Mouse (Mus musculus) ES-E14 (cell line): ENCODE data around the gene Abcc3. TPM values are rescaled to one million over a fixed set of nuclear protein-coding genes. Genes with fewer than 3 reads are reported as not detected.

Experiments used
- DNase-seq: peaks from one replicate; pipeline ENCODE4 v3.0.0-alpha.2; 2013; ENCODE audit warnings: low read depth, low spot score
- H3K27ac ChIP-seq: 2 replicates; pipeline ENCODE4 v1.5.1; 2012; ENCODE audit warnings: low read depth, mild to moderate bottlenecking, low read length, moderate library complexity, mixed read lengths; ENCODE audit not compliant: poor library complexity, insufficient read depth, severe bottlenecking
- H3K36me3 ChIP-seq: 2 replicates; pipeline ENCODE4 v1.6.1; 2012; ENCODE audit warnings: mild to moderate bottlenecking, low read length, moderate library complexity, mixed read lengths; ENCODE audit not compliant: control insufficient read depth, poor library complexity, insufficient read depth, severe bottlenecking
- H3K4me1 ChIP-seq, 2 experiments: fragments of 150-350 bp in 1 of 2; sonication (generic) in 1 of 2; 2 replicates each; pipeline ENCODE4 v1.6.1; 2012; ENCODE audit warnings: low read length in 2 of 2, mild to moderate bottlenecking in 1 of 2, mixed read lengths in 1 of 2; ENCODE audit not compliant: control insufficient read depth in 2 of 2, insufficient read depth in 2 of 2, poor library complexity in 1 of 2
- H3K4me3 ChIP-seq, 2 experiments: fragments of 150-350 bp in 1 of 2; sonication (generic) in 1 of 2; 2 replicates each; pipeline ENCODE4 v1.5.1; 2012; ENCODE audit warnings: low read length in 2 of 2, low read depth in 1 of 2, mild to moderate bottlenecking in 1 of 2, mixed read lengths in 1 of 2; ENCODE audit not compliant: insufficient read depth in 1 of 2, poor library complexity in 1 of 2, severe bottlenecking in 1 of 2
- H3K9ac ChIP-seq: 2 replicates; pipeline ENCODE4 v1.6.1; 2012; ENCODE audit warnings: low read depth, mild to moderate bottlenecking, low read length, mixed read lengths; ENCODE audit not compliant: poor library complexity, insufficient read depth, severe bottlenecking
- H3K9me3 ChIP-seq: fragments of 150-350 bp; sonication (generic); 2 replicates; pipeline ENCODE4 v1.6.1; 2012; ENCODE audit warnings: low read depth, mild to moderate bottlenecking, low read length; ENCODE audit not compliant: control insufficient read depth, insufficient read depth
- CHD2 ChIP-seq: IDR thresholded peaks from 2 replicates; pipeline ENCODE4 v1.6.1; 2014; ENCODE audit warnings: mild to moderate bottlenecking, low read depth, low read length, inconsistent platforms
- HCFC1 ChIP-seq: IDR thresholded peaks from 2 replicates; pipeline ENCODE4 v1.6.1; 2012; ENCODE audit warnings: low read length, inconsistent platforms, borderline replicate concordance; ENCODE audit not compliant: insufficient read depth
- MAFK ChIP-seq: IDR thresholded peaks from 2 replicates; pipeline ENCODE4 v1.6.1; 2014; ENCODE audit warnings: mild to moderate bottlenecking, low read depth, low read length, inconsistent platforms; ENCODE audit not compliant: insufficient read depth
- ZC3H11A ChIP-seq: IDR thresholded peaks from 2 replicates; pipeline ENCODE4 v1.6.1; 2012; ENCODE audit warnings: low read depth, mild to moderate bottlenecking, inconsistent platforms, low read length, borderline replicate concordance
- ZNF384 ChIP-seq: IDR thresholded peaks from 2 replicates; pipeline ENCODE4 v1.6.1; 2012; ENCODE audit warnings: low read depth, low read length, inconsistent platforms
- in situ Hi-C, 2 experiments: fragments of 600-800 bp; cut with MboI; formaldehyde crosslinking; loops; one replicate each; pipeline ENCODE4 v1.15.1; 2025; ENCODE audit warnings: low sequenced_read_pairs in 2 of 2, inconsistent platforms in 1 of 2; ENCODE audit not compliant: unreplicated experiment in 2 of 2
- total RNA-seq: library from RNA; depleted of rRNA; stranded (reverse); fragments of 300-350 nt; gene quantifications from 2 replicates; pipeline ENCODE4 v1.2.3, GENCODE M21; 2012

The Abcc3 gene
- total RNA-seq, 1 experiment, result 1.5 TPM

DNA sequence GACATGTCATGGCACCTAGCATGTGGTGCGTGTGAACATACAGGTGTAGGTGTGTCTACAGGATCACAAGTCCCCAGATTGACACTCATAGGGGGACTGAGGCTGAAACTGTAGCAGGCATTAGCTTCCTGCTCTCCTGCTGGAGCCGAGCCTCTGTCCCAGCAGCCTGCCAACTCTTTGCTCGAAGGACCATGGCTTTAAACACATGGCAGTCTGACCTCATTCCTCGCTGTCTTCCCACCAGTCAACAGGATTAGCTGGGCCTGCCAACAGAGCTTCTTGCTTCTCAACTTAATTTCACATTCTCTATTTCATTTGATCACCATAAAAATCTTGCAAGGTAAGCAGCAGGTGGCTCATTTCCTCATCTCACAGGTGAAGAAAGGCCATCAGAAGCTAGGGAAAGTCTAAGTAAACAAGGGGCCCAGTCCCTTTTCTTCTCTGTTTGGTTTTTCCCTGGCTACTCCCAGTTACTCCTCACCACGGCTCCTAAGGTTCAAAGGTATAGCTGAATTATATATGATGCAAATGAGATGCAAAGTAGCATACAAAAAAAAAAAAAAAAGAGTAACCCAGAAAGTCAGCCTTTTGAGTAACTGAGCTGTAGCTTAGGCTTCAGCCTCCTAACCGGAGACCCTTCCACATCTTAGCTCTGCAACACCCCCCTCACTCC, 2.9 kb downstream of the Abcc3 start:
- Histone ChIP-seq H3K27ac (no peak overlapping the region), H3K9me3 (no peaks in the 10 kb centered on the region), H3K9ac (no peak overlapping the region), H3K4me1 (no peaks in the 10 kb centered on the region), H3K36me3 (no peaks in the 10 kb centered on the region), H3K4me3 (no peak overlapping the region)
- in situ Hi-C loops, result no loop called here
- TF ChIP-seq ZNF384 (no peak), CHD2 (no peak), HCFC1 (no peak), MAFK (no peak), ZC3H11A (no peak)
- DNase-seq, result no peak

- Histone ChIP-seq H3K9ac (no peak overlapping the region), H3K4me1 (no peaks in the 10 kb centered on the region), H3K4me3 (no peak overlapping the region), H3K27ac (no peak overlapping the region), H3K36me3 (no peaks in the 10 kb centered on the region), H3K9me3 (no peaks in the 10 kb centered on the region)
- no peak for DNase-seq
- in situ Hi-C loops, result no loop called here
- no peak for TF ChIP-seq CHD2
- TF ChIP-seq ZC3H11A, result no peak
- no peak for TF ChIP-seq MAFK
- no peak for TF ChIP-seq HCFC1
Observed at GRCm38 (mm10) chr11:94389021-94389420, 3.8 kb downstream of the Abcc3 start.

GRCm38 (mm10) chr11:94387756-94388155, 5.0 kb downstream of the Abcc3 start:
- no peak overlapping the region for H3K4me3 ChIP-seq
- no peak overlapping the region for H3K27ac ChIP-seq
- no peaks in the 10 kb centered on the region for H3K4me1 ChIP-seq
- no peak for TF ChIP-seq MAFK
- H3K9ac ChIP-seq, result no peak overlapping the region
- no peaks in the 10 kb centered on the region for H3K9me3 ChIP-seq
- no peak for DNase-seq
- in situ Hi-C loops, result no loop called here
- H3K36me3 ChIP-seq, result no peaks in the 10 kb centered on the region

DNA sequence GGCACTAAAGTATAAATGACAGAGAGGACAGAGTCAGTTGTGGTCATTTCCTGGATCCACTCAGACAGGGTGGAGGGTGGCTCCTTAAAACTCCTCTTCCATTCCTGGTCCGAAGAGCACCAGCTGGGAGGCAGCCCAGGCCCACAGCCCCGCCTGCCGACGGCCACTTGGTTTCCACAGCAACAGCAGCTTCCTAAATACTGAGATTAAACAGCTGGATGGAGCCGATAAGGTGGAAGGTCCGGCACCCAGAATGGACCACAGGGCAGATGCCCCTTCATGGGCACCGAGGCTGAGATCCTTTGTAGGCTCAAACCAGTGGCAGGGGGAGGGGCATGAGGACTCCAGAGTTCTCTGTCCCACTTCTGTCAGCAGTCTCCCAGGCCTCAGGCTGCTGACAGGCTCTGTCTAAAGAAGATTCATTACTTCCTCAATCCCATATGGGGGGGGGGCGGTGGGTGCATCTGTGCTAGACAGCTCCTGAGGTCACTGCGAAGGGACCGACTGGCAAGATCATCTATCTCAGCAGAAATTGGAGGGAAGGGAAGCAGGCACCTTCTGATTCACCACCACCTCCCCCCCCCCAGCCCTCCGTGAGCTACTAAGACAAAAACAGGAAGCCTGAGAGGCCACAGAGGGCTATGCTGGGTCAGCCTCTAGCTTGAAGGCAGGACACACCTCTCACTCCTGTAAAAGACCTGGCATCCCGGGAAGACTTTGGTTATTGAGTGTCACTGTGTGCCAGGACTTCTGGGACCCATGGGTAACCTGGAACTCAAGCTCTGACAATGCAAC, 6.6 kb downstream of the Abcc3 start:
- Histone ChIP-seq H3K9ac (no peak overlapping the region), H3K9me3 (no peaks in the 10 kb centered on the region), H3K36me3 (no peaks in the 10 kb centered on the region), H3K27ac (no peak overlapping the region), H3K4me3 (no peak overlapping the region), H3K4me1 (no peaks in the 10 kb centered on the region)
- in situ Hi-C loops, result no loop called here
- no peak for TF ChIP-seq MAFK
- TF ChIP-seq CHD2, result no peak
- no peak for TF ChIP-seq ZNF384
- no peak for TF ChIP-seq HCFC1
- TF ChIP-seq ZC3H11A, result no peak
- no peak for DNase-seq
